Mouse (Mus musculus) lung, postnatal 14 days (tissue): ENCODE data around the gene Aass.
"Not testable (repeated sequence)": the region's sequence is repeated elsewhere in the genome, so short reads cannot be mapped to it uniquely, and the experiment has no call there.

Experiments used
- DNase-seq: peaks from one replicate; pipeline ENCODE4 v3.0.0; 2021

Gene Aass

GRCm38 (mm10) chr6:23132573-23133181 is at the start of gene Aass:
Gene Aass, minus strand, starts transcription at chr6:23132986.
- peak; percentile 12 for DNase-seq

GRCm38 (mm10) chr6:23180096-23180495 is 47.3 kb upstream of the Aass start:
- peak; percentile 49 for DNase-seq

- DNase-seq: not testable (repeated sequence)
Measured at GRCm38 (mm10) chr6:23163824-23164223, 31.0 kb upstream of the Aass start.

GRCm38 (mm10) chr6:23156357-23156756 is 23.6 kb upstream of the Aass start:
- DNase-seq: not testable (repeated sequence)

- no peak for DNase-seq
Measured at GRCm38 (mm10) chr6:23153112-23153511, 20.3 kb upstream of the Aass start.

GRCm38 (mm10) chr6:23147221-23147620 is 14.4 kb upstream of the Aass start:
- DNase-seq: no peak

GRCm38 (mm10) chr6:23143980-23144379 is 11.2 kb upstream of the Aass start:
- DNase-seq: no peak

GRCm38 (mm10) chr6:23131015-23131414 is 1.8 kb downstream of the Aass start:
- no peak for DNase-seq

- DNase-seq: peak; percentile 21
Measured at GRCm38 (mm10) chr6:23129201-23129600, 3.6 kb downstream of the Aass start.

- no peak for DNase-seq
Measured at GRCm38 (mm10) chr6:23126706-23127105, 6.1 kb downstream of the Aass start.

- no peak for DNase-seq
Measured at GRCm38 (mm10) chr6:23125831-23126230, 7.0 kb downstream of the Aass start.

GRCm38 (mm10) chr6:23124823-23125222 is 8.0 kb downstream of the Aass start:
- no peak for DNase-seq

GRCm38 (mm10) chr6:23122934-23123333 is 9.9 kb downstream of the Aass start:
- peak; percentile 9 for DNase-seq

GRCm38 (mm10) chr6:23114781-23115180 is 18.0 kb downstream of the Aass start:
- no peak for DNase-seq

GRCm38 (mm10) chr6:23107069-23107468 is 25.7 kb downstream of the Aass start:
- DNase-seq: no peak

GRCm38 (mm10) chr6:23106373-23106772 is 26.4 kb downstream of the Aass start:
- DNase-seq: no peak

- not testable (repeated sequence) for DNase-seq
Measured at GRCm38 (mm10) chr6:23090346-23091055, 42.3 kb downstream of the Aass start.

- not testable (repeated sequence) for DNase-seq
Measured at GRCm38 (mm10) chr6:23089292-23089691, 43.5 kb downstream of the Aass start.

- no peak for DNase-seq
Measured at GRCm38 (mm10) chr6:23084587-23085421, 48.0 kb downstream of the Aass start.

- DNase-seq: no peak
Measured at GRCm38 (mm10) chr6:23079991-23080680, 52.6 kb downstream of the Aass start.

GRCm38 (mm10) chr6:23078273-23078672 is 54.5 kb downstream of the Aass start:
- no peak for DNase-seq

GRCm38 (mm10) chr6:23076060-23076459 is 56.7 kb downstream of the Aass start:
- DNase-seq: no peak

GRCm38 (mm10) chr6:23055734-23056133 is 77.1 kb downstream of the Aass start:
- DNase-seq: no peak
